Mouse (Mus musculus) induced T-regulatory cell, adult 2 months (primary cell): ENCODE results near the gene Gpr135.
"Not testable (repeated sequence)": the region's sequence is repeated elsewhere in the genome, so short reads cannot be mapped to it uniquely, and the experiment has no call there.

Source experiments
- DNase-seq: peaks from one replicate; pipeline ENCODE4 v3.0.0-alpha.2; 2012; ENCODE audit warnings: low read depth

Gpr135 gene

GRCm38 (mm10) chr12:72052571-72052970, 18.4 kb downstream of the Gpr135 start:
- no peak for DNase-seq

GRCm38 (mm10) chr12:72050821-72051220, 20.1 kb downstream of the Gpr135 start:
- no peak for DNase-seq

DNA sequence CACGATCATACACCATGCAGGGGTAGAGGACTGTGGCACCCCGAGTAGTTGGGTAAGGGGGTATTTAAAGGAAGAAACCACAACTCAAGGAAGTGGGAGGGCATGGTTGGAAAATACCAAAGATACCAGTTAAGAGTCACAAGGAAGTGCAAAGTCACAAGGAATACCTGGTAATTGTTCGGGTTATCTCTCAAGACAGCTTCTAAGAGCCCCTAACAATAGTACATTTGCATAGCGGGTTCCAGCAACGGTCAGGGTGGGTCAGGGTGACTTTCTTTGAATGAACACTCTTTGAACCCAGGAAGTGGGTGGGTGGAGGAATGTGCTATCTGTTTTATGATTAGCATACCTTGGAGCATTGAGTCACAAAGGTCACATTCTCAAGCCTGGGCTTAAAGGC, 20.8 kb downstream of the Gpr135 start:
- DNase-seq, result not testable (repeated sequence)

DNA sequence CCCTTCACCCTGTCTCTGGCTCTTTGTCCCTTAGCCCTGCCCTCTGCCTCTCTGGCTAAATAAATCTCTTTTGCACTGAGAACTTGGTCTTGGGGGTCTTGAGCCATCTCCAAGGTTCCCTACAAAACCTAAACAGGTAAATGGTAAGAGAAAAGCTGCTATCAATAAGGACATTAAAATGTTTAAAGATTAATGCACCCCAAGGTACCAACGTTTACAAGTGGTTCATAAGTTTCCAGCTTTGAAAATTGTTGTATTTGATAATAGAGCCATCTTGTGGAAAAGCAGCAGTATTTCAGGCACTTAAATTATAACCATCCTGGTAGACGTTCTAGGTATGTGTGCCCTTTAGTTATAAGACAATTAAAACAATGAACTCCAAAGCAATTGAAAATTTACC, 23.4 kb downstream of the Gpr135 start:
- DNase-seq, result peak; percentile 30

- DNase-seq, result no peak
These were observed 29.7 kb downstream of the Gpr135 start for GRCm38 (mm10) chr12:72041238-72041637.

GRCm38 (mm10) chr12:72039501-72039900, 31.4 kb downstream of the Gpr135 start:
- no peak for DNase-seq

DNA sequence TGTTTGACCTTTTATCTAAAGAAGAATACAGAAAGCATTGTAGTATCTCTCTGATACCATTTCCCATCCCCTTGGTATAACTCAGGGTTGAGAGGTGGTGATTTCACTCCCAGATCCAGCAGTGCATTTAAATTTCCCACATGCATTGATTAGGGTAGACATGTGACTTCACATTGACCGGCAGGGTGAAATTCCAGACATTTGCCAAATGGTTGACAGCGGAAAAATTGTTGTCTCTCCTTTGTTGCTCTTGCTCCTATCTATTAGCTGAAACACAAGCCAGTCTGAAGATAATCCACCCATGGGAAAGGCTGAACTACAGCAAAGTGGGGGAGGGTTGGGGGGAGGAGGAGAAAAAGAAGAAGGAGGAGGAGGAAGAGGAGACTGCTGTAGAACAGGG, 32.1 kb downstream of the Gpr135 start:
- DNase-seq, result no peak

- DNase-seq, result no peak
These were observed 33.9 kb downstream of the Gpr135 start for GRCm38 (mm10) chr12:72037049-72037448.

DNA sequence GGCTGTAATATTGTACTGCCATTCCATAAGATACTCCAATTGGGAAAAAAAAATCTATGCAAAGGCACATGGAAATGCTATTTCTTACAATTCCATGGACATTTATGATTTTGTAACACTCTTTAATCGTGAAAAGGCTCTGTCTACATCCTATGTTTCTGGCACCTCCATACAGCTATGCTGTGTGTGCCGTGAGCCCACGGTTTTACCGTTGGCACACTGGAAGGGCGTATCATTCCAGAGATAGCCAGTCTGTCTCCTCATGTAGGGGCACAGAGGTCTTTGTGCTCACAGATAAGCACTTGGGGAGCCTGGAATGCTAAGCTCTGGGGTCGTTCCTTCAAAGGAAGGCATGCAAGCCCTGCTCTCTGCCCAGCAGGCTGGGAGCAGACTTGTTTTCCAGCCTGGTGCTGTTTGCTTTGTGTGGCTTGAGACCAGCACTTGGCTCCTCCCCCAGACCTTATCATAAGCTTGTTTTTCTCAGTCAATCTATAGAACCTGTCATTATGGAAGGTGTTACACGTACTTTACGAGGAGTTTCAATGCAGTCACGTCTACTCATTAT, 34.7 kb downstream of the Gpr135 start:
- no peak for DNase-seq

DNA sequence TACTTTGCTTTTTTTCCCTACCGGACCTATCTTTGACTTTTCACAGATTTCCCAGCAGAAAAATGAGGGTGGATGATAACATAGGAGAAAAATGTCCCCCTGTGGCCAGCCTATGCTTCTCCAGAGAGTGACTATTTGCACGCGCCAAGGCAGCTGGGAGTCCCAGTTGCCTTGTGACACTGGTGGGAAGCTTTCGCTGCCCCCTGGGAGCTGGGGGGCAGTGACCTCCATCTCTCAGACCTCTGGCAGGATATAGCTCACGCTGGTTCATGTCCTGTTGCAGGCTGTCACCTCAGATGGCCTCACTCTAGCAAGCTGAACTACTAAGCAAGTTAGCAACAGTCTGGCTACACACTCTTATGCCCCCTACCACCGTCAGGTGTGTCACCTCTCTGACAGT, 39.1 kb downstream of the Gpr135 start:
- no peak for DNase-seq

- DNase-seq, result no peak
These were observed 39.8 kb downstream of the Gpr135 start for GRCm38 (mm10) chr12:72031171-72031570.

- DNase-seq, result no peak
These were observed 45.6 kb downstream of the Gpr135 start for GRCm38 (mm10) chr12:72025275-72025795.

DNA sequence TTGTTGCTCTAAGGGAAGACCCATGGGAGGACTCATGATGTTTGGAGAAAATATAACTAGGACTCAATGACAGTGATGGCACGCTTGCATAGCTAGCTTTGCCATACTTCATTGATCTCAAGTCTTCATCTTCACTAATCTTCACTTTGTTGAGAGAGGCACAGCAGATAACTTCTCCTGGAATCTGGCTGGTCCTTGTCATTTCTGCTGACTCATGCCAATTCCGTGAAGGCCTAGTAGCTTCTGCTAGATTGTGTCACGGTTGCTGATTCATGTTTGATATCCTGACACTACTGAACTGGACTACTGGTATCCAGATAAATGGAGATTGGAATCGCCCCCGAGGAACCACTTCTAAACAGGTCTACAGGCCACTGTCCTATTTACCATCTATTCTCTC, 47.4 kb downstream of the Gpr135 start:
- no peak for DNase-seq

DNA sequence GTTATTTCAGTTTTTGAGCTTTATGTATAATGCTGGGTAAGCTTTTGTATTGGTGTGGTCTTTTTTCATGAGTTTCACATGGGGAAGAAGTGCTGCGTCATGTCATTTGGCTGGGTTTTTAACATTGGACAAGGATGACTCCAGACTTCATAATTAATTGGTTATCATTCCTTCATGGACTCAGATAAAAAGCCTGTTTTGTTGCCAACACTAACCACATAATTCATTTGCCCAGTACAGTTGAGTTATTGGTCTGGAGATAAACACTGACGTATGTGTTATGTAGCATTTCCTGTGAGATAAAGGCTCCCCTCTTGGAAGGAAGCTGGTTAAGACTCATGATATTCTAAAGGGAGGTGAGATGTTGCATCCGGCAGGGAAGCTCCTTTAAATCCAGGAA, 48.1 kb downstream of the Gpr135 start:
- no peak for DNase-seq

DNA sequence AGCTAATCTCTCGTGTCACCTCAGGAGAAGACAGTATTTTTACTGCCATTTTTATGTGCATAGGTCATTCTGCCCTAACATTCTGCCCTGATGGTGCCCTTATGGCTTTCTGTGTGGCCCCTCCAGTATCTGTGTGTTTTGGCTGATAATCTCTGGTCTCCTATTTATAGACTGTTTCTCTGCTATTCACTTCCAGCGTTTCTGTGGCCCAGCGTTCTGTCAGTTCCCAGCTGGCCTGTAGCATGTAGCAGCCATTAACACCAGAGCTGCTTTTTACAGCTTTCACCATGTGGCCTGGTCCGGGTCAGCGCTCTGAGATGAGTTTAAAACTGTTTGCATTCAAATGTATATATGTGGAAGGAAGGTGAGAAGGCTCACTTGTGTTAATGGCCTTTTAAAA, 49.4 kb downstream of the Gpr135 start:
- no peak for DNase-seq

- no peak for DNase-seq
These were observed 50.6 kb downstream of the Gpr135 start for GRCm38 (mm10) chr12:72020285-72020684.
